Mouse (Mus musculus) liver, postnatal 0 days (tissue): ENCODE results near the gene Lmtk3.

ENCODE experiments used
- CTCF ChIP-seq: sonication (generic); IDR thresholded peaks from 2 replicates; pipeline ENCODE4 v1.5.1; 2016; ENCODE audit warnings: antibody characterized with exemption, low read depth
- EP300 ChIP-seq: IDR thresholded peaks from 2 replicates; pipeline ENCODE4 v1.6.1; 2016; ENCODE audit warnings: antibody characterized with exemption, low read depth, mild to moderate bottlenecking

DNA sequence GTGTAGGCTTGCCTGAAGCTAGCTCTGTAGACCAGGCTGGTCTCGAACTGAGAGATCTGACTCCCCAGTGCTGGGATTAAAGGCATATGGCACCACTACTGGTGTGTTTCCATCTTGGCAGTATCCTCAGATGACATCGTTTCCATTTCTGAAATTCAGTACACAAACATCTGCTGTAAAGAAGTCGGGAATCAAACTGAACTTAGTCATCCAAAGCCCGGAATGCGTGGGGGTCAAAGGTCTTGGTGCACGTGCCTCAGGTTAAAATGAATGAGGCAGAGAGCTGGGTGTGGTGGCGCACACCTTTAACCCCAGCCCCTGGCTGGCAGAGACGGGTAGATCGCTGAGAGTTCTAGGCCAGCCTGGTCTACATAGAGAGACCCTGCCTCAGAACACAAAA is 33.4 kb upstream of the Lmtk3 start:
- TF ChIP-seq CTCF = no peak
- no peak for TF ChIP-seq EP300
